Mouse (Mus musculus) cerebellum, postnatal 10 days (tissue): ENCODE measurements at regions not wholly inside any gene's neighbourhood (a gene's known extent, or its start where the extent isn't known, plus 50 kb on each side); places are given as distances from the start of the nearest gene placed in this dataset.
A peak's percentile ranks its signal among the peaks of the same experiment; 100 is the strongest.

Experiments
- DNase-seq, 2 experiments: peaks; one replicate each; pipeline ENCODE4 v3.0.0; 2021; ENCODE audit warnings: mixed read lengths in 2 of 2

DNA sequence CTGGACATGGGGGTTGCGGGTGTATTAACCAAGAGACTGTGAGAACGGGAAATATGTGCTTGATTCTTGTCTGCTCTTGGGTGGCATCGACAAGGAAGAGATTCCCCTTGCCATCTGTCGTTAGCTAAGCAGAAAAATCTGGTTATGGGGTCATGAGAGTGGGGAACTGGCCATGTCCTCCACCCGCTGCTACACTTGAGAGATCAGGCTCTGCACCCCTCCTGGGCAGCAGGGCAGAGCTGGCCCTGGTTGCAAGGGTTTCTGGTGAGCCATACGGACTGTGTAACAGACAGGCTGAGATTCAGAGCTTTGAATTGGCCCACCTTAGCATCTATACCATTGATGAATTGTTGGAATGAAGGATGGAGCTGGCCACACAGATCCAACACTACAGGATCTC lies 1048.1 kb upstream of the Tmprss15 start:
- DNase-seq: peak; percentile 37 to 60

DNA sequence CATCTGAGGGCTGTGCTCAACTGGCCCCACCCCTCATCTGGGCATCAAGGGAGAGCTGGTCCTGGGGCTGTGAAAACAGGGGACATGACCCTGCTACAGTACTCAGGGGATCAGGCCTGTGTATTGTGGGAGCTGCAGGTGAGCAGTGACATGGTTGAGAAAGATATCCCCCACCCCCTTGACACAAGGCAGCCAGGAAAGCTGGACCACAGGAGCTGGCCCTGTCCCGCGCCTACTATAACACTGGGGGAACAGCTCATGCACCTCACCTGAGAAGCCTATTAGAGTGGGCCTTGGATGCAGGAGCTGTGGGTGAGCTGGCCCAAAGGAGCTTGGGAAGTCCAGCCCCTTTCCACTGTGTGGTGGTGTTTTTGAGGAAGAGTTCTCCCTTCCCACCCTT lies 1047.3 kb upstream of the Tmprss15 start:
- DNase-seq: no peak
